Mouse (Mus musculus) naive thymus-derived CD4-positive, alpha-beta T cell, adult 2 months (primary cell): ENCODE results near the gene Rasl10b.

Source experiments
- DNase-seq: peaks from one replicate; pipeline ENCODE4 v3.0.0-alpha.2; 2011; ENCODE audit warnings: low read depth

Rasl10b gene

GRCm38 (mm10) chr11:83467120-83467652 is 58.2 kb downstream of the Rasl10b start:
- DNase-seq = no peak

DNA sequence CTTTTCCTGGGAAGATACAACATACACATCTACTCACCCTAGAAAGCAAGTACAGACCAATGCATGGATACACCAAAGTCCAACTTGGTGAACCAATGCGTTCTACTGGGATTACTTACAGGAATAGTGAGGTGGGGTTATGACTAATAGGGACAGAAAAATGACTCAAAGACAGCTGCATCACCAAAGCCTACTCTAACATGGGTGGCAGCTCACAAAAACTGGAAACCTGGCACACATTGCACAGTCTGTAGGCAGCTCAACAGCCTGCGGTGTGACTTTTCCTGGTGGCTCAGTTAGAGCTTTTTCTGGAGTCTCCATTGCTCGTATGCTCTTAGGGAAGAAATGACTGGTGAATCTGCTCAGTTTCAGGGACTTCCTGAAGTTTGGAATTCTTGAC is 59.8 kb downstream of the Rasl10b start:
- DNase-seq = no peak
